Mouse (Mus musculus) fibroblast of lung, adult 2 months (primary cell): ENCODE results near the gene Tacc2.

Experiments used
- DNase-seq: peaks from one replicate; pipeline ENCODE4 v3.0.0-alpha.2; 2011; ENCODE audit warnings: low read depth

Gene Tacc2

DNA sequence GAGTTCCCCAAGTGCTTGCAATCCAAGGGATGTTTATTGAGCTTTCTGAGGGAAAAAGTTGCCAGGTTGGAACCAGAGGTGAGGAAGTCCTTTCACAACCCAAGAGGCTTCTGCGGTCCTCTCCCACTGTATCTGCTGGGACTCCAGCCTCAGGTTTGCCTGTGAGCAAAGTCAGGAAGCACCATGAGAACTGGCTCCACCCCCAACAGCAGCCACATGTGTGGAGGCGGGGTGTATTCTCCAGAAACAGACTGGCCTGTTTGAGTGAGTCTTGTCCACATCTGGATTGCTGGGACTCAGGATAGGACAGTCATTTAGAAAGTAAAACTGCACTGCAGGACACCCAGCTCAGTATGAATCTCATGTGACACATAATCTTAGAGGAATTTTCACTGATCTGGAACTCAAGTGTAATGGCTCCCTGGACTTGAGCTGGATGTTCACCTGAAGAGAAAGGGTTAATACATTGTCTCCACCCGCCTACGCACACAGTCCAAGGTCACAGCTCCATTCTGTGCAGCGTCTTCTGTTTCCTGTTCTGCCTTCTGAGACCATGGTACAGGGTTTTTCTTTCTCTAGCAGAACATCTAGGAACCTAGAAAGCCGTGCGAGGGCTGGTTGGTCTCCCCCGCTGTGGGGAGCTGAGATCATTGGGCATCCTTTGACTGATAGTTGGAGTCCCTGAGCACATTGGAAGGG, 149.6 kb downstream of the Tacc2 start:
- no peak for DNase-seq

DNA sequence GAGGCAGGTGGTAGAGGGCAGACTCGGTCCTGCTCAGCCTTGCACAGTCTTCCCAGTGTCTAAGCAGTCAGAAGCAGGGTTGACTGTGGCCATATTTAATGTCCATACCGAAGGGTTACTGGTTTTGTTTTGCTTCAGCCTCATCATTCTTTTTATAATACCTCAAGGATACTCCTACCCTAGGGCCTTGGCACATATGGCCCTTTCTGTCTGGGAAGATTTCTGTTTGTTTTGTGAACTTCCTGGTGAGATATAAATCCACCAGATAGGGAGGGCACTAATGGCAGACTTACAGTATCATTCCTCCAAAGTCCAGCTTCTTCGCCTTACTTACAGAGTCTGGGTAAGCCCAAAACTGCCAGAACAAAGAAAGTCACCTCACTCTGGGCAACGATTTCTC, 150.3 kb downstream of the Tacc2 start:
- DNase-seq, result no peak

DNA sequence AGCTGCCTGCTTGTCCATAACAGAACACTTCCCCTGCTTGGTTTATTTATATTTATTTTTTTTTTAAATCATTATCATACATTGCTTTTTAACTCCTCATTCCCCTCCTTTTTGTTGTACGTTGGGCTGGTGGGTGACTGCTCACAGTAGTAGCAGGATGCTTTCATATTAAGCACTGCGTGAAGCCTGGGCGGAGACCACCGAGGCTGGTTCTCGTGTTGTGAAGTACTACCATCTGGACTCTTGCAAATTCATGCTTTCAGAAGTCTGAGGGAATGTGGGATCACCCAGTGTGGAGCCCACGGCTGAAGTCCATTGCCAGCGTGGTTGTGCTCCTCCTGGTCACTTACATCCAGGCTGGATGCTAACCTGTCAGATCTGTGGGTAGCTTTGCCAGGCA, 154.6 kb downstream of the Tacc2 start:
- no peak for DNase-seq

DNA sequence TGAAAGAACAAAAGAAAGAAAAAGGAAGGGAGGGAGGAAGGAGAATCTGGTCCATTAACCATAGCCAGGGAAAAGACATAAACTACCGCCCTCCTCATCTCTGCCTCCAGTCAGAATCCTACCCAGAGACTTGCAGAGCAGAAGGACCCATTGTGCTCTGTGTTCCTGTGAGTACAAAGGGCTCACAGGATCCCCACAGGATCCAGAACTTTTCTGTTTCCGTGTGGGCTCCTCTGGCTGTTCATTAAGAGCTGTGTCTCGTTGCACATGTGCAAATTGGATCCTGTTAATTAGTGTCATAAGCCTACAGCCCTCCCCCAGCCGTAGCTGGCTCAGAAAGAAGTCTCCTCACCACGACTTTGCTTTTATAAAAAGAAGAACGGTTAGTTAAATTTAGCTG, 155.7 kb downstream of the Tacc2 start:
- no peak for DNase-seq

DNA sequence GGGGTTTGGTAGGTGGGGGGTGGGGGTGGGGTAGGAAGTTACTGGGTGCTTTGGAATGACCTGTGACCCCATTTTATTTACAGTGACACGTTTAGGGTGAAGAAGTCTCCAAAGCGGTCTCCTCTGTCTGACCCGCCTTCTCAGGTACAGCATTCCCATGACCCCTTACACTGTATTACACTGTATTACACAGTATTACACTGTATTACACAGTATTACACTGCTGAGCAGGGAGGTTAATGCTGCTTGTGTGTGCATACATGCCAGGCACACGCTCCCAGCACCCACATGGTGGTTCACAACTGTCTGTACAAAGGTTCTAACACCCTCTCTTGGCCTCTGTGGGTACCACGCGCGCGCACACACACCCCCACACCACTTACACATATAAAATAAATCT, 156.2 kb downstream of the Tacc2 start:
- DNase-seq, result no peak

DNA sequence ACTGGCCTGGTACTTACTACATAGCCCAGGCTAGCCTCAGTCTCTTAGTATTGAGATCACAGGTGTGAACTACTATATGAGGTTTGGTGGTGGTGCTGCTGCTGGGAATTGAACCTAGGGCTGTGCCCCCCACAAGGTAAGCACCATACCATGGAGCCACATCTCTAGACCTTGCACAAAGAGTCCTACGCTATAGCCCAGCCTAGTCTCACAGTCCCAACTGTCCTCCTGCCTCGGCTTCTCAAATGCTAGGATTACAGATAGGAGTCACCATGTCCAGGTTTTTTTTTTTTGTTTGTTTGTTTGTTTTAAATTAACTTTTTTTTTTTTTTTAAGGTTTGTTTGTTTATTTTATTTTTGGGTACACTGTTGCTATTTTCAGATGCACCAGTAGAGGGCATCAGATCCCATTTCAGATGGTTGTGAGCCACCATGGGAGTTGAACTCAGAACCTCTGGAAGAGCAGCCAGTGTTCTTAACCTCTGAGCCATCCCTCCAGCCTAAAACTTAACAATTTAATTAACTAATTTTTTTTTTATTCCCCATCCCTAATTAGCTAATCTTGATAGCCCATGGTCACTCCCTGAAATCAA, 157.1 kb downstream of the Tacc2 start:
- no peak for DNase-seq

DNA sequence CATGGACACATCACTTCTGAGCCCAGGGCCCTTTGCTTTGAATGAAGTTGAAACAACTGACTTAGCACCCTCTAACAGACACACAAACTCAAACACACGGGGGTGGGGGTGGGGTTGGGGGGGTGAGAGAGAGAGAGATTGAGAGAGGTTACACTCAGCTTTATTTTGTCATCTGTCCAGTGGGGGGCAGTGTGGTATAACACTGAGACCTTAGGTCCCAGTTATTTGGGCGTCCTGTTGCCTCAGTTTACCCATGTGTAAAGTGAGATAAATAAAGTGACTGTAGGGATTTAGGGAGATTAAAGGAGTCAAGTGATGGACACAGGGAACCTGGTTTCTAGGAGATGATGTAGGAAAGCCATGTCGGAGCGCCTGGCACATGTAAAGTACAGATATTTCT, 163.9 kb downstream of the Tacc2 start:
- no peak for DNase-seq

DNA sequence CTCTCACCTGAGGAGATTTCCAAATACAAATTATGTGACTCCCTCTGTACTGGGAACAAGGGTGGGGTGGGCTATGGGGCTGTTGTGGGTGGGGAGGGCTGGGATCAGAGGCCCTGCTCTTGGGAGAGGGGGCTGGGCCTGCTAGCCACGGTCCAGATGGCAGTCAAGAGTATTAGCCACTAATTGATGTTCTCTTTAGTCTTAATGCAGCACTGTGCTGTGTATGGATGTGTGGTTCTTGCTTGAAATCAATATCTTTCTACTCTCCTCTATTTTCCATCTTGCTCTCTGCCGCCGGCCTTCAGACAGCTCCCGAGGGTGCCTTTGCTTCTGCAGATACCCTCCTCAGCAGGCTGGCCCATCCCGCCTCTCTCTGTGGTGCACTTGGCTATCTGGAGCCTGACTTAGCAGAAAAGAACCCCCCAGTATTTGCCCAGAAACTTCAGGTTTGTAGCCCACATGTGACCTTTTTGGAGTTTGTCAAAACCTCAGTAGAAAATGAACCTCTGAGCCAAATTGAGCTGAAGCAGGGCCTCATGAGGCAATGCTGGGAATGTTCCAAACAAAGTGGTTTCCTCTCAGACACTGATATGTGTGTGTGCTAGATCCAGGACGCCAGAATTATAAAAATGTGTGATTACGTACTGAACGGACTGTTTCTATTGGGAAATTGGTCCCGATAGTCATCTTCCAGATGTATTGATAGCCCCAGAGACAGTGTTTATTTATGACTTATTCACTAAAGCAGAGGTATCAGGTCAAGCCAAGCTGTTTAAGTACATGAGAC, 166.2 kb downstream of the Tacc2 start:
- peak; percentile 73 for DNase-seq

DNA sequence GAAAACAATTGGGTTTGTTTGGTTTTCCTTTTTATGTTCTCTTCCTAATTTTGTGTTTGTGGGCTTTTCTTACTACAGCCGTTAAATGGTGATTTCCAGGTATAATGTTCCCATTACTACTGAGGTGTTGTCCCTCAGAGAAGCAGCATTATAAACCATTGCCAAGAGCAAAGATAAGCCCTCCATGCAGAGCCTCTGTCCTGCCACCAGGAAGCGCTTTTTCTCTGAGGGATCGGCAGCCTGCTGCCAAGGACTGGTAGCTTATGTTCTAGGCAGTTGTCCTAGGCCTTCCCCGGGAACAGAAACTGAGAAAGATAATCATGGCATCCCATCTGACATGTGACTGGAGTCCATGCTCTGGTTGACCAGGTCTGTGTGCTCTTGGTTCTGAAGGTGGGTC, 171.9 kb downstream of the Tacc2 start:
- no peak for DNase-seq

DNA sequence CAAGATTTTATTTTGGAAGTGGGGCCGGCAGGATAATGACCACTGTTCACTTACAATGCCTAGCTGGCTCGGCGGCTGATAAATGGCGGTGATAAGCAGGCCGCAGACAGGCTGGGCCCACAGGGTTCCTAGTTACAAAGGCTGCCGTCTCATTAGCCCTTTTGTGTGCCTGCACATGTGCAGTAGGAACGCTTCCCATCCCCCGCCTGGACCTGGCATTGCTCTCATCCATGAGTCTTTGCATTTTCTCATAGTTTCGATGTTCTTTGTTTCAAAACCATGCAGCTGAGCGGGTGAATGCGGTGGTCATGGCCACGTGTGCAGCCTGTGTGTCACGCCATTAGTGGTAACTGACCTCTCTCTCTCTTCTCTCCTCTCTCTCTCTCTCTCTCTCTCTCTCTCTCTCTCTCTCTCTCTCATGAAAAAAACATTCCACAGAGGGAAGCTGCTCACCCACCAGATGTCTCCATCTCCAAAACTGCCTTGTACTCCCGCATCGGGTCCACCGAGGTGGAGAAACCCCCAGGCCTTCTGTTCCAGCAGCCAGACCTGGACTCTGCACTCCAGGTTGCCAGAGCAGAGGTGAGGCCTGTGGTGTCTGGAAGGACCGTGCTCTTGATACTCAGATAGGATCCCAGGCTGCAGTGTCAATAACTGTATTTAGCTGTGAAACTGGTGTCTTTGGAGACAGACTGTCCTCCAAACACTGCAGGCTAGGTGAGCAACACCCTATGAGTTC, 173.7 kb downstream of the Tacc2 start:
- no peak for DNase-seq

DNA sequence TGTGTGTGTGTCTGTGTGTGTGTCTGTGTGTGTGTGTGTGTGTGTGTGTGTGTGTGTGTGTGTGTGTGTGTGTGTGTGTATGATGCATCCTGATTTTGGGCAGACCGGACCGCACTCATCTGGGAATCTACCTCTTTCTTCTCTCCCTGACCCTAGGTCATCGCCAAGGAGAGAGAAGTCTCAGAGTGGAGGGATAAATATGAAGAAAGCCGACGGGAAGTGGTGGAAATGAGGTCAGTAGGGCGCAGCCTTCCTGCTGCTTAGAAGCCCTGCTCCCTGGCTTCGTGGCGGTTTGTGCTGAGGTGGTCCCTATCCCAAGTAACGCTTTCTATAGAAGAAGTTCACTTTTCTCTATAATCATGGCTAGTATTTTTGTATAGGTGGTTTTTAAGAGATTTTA, 174.4 kb downstream of the Tacc2 start:
- no peak for DNase-seq

DNA sequence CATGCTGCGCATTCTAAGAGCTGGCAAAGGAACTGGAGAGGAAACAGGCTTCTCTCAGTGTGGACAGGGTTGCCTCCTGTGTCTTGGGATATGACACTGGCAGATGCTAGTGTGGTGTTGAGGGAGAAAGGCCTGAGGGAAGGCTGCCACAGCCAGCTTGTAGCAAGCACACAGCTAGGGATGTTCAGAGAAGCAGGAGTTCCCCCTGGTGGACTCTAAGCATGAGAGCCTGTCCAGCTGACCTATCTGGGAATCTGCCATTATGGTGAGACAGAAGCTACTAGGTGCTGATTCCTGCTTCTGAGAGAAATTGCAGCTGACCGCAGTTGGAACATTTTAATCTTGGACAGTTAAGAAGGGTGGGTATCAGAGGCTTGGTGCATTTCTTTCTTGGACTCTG, 177.6 kb downstream of the Tacc2 start:
- peak; percentile 36 for DNase-seq

DNA sequence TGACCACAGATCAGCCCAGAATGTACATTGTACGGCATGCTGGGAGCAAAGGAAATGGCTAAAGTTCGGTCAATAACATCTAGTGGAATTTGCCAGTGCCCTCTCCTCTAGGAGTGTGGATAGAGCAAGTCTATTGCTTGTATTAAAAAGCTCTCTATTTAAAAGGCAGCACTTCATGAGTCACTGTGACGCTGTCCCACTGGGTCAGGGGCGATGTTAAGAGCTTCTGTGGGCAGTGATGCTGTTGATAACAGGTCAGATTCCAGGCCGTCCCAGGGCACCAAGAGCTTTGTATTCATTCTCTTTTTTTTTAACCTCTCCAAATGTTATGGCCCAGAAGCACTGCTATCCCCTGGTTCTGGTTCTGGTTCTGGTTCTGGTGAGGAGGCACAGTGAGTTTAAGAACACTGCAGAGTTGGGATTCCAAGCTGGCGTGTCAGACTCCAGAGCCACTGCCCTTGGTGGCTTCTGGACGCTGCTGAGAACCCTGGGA, 179.2 kb downstream of the Tacc2 start:
- DNase-seq, result no peak

DNA sequence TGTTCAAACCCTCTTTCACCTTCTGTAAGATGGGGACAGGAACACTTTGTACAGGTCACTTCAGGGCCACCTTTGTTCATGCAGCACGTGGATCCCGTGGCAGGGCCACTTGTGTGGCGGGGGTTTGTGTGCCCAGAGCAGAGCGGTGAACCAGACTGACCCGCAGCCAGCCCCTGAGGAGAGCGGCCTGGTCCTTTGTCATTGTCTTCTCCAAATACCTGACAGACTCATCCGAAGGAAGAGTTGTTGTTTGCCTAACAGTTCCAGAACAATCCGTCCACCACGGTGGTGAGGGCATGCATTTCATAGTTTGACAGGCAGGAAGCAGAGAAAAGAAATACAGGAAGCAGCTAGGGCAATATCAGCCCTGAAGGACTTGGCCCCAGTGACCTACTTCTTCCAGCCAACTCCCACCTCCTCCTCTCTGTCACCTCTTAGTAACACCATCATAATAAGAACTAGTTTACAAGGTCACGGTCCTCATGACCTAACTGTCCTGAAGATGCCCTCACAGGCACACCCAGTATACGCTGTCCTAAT, 180.2 kb downstream of the Tacc2 start:
- DNase-seq, result no peak

DNA sequence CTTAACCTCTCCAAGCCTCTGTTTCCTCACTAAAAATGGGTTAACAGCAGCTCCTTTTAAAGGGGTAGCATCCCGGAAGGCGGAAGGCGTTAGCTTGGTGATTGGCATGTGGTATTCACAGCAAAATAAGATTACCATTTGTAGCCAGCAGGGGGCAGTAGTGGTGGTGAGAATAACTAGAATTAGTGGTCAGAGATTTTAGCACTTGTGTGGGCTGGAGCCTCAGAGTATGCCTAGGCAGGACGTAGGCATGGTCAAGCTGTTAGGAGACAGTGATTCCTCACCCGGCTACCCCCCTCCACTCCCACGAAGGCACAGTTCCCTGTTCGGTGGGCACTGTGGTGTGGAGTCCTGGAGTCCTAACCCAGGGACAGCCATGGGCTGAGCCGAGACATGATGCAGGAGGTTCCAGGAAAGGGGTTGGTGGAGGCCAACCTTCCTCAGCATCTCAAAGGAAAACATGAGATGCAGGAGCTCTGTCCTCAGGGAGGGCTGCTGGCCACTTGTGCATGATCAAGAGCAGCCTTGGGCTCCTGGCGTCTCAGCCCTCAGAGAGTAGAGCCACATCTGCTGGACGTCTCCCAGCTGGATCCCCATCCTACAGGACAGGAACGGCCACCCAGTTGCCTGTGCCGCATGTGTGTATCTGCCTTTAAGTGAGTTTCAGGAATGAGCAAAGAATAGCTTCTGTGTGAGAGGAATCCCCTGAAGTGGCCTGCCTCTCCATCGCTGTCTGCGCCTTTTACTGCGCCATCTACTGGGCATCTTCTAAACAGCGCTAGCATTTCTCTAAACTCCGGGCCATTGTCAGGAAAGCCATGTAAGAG, 185.0 kb downstream of the Tacc2 start:
- peak; percentile 57 for DNase-seq

DNA sequence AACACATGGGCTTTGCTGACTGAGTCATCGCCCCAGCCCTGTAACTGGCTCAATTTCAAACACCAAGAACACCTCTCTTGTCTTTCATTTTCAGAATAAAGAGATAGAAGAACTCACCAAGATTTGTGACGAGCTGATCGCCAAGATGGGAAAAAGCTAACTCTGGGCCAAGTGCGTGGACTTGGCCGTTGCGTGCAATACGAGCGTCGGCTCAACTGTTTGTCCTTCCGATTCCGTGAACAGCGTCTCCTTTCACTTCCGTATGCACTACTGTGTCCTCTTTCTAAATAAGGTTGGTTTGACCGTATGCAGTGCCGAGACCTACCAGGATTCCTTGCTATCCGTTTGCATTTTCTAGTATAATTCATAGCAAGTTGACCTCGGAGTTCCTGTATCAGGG, 186.9 kb downstream of the Tacc2 start:
- DNase-seq, result no peak

DNA sequence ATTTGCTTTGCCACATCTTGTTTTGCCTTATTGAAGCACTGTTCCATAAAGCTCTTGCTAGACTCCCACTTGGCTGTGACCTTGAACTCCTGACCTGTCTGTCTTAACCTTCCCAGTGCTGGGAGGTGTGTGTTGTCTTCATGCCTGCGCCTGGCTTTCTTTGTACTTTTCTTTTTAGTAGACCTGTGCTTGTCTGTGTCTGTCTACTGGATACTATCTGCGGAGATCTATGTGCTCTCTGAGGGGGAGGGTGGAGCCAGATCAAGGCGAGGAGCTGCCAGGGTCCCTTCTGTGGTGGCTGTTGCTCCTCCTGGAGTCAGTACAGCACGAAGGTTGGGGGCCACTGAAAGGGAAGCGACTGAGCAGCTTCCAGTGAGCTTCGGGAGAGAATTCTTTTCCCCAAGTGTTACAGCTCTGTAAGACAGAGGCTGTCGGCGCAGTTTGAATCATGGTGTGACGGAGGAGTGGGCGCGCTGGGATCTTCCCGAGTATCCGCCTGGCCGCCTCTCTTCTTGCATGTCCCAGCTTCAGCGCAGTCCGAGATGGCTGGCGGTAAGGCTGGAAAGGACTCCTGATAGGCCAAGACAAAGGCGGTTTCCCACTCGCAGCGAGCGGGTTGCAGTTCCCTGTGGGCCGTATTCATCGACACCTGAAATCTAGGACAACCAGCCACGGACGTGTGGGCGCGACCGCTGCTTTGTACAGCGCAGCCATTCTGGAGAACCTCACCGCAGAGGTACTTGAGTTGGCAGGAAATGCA, 189.4 kb downstream of the Tacc2 start:
- no peak for DNase-seq

DNA sequence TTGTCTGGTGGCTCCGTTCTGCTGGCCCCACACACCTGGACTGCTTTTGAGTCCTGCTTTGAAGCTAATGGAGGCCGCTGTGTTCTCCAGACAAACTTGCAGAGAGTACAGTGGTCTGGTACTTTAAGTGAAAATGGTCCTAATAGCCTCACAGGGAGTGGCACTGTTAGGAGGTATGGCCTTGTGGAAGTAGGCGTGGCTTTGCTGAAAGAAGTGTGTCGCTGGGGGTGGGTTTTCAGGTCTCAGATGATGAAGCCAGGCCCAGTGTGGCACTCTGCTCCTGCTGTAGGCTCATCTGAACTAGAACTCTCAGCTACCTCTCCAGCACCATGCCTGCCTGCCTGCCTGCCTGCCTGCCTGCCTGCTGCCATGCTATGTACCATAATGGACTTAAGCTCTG, 190.9 kb downstream of the Tacc2 start:
- DNase-seq, result no peak

DNA sequence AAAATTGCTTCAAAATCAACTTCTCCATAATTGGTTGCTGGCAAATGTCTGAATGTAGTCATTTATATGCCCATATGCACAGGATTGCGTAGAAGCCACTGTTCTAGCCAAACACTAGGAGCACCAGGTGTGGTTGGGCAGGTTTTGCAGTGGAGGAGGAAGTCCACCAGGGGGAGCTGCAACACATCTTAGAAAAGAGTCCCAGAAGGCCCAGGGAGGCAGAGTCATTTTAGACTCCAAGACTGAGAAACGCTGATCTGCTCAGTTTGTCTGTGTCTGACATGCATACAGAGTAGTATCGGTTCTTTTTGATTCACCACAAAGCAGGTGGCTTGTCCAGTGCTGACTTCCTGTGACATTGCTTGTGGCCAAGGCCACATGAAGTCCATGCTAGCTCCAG, 193.5 kb downstream of the Tacc2 start:
- peak; percentile 49 for DNase-seq

DNA sequence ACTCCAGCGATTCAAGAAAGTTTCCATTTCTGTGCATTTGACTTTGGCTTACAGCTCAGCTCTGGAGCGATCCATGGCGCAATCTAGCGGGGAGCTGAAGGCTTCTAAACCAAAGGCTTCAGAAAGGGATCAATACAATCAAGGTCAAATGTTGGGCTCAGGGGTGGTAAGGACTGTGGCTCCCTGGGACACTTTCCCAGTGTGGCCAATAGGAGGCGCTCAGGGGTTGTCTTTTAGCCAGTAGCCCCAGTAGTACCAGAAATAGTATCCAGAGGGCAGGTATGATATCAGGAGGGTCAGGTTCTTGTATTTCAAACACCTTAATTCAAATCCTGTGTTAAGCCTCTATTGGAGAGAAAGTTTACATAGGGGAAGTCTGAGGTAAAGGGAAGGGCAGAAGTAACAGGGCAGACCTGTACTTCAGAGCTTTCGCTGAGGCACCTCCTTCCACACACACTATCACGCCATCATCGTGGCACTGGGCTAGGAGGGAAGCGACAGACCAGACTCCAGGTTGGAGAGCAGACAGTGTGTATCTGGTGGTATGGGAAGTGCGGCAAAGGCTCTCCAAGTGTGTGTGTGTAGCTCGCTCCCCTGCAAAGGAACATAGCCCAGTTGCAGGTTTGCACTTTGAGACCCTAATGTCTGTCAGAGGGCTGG, 196.1 kb downstream of the Tacc2 start:
- DNase-seq, result no peak
